Mouse (Mus musculus): ENCODE measurements at regions not wholly inside any gene's neighbourhood (a gene's known extent, or its start where the extent isn't known, plus 50 kb on each side); places are given as distances from the start of the nearest gene placed in this dataset.

GRCm38 (mm10) chr5:52092273-52092672, 98.0 kb downstream of the Dhx15 start:
- no peak for DNase-seq (ENCODE audit: low spot score in 2 of 2)

DNA sequence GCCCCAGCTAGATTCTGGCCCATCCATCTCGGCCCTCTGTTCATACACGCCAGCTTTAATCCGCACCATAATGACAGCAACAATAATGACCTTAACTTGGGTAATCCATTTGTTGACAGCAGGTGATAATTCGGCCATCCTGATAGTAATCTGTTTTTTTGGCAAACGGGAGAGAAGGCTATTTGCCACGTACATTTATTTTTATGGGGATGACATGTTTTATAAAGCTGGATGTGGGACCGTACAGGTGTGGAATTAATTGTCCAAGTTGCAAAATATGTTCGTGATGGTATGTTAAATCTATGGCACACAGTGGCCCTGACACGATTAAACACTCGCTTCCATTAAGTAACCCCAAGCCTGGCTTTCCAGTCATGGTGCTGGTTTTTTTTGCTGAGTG, 102.2 kb downstream of the Dhx15 start:
- DNase-seq (ENCODE audit: low spot score in 2 of 2), result no peak

- no peak for DNase-seq (ENCODE audit: low spot score in 2 of 2)
Observed at GRCm38 (mm10) chr5:52086766-52087429, 103.4 kb downstream of the Dhx15 start.

DNA sequence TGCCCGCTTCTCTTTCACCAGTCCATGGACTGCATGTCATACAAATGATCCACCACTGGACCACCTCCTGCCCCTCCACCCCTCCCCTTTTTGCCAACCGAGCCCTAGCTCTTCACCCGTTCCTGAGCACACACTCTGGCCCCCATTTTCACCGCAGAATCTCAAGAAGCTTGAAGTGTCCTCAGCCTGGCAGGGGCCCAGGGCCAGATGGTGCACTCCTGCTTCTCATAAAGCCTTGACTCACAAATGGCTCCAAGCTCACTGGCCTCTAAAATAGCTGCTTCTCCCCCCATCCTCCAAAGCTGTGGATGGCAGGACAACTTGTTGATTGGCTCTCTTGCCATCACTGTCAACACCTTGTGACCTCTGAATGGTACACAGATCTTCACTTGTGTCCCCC, 110.0 kb downstream of the Dhx15 start:
- DNase-seq (ENCODE audit: low spot score in 2 of 2), result peak in 1 of 2 experiments; percentile 21

GRCm38 (mm10) chr5:52077696-52078095, 112.6 kb downstream of the Dhx15 start:
- DNase-seq (ENCODE audit: low spot score in 2 of 2), result no peak

DNA sequence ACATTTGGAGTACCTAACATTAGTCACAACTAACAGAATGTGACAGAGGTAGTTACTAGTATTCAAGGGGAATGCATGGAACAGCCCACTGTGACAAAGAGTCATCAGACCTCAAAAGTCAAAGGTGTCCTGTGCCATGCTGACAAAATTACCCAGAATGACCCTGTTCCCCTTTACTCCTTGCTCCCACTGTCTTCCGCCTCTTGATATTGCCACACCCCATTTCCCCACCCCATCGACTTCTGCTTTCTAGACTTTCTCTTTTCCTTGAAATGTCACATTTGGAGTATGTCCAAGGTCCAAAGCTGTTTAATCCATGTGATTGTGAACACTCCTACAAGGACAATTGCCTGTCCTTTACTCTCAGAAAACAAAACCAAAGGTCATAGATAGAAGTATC, 115.2 kb downstream of the Dhx15 start:
- DNase-seq (ENCODE audit: low spot score in 2 of 2), result no peak

DNA sequence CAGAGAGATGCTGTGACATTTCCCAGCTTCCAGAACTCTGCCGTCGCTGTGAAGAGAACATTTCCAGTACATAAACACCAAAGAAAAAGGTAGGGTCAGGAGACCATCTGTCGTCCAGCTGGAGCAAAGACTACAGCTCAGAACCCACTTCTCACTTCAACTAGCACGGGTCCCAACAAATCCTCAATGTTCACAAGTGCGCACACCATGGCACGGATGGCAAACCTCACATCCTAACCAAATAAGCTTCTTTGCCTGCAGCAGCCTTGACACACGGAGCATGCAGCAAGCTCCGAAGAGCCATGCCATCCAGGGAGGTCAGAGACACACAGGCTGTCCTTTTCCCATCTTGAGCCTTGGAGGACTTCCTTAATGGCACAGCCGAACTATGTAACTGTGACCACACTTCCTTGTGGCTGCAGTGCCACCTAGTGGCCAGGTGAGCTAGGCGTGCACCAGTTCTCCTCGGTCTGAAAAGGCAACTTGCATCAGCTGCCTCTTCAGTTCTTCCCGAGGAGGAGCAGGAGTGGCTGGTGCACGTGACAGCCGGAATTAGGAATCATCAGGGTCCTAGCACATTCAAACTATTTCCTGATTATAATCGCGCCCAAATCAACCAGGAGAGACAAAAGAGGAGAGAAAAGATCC, 125.4 kb downstream of the Dhx15 start:
- peak; percentile 26 to 85 for DNase-seq (ENCODE audit: low spot score in 2 of 2)

GRCm38 (mm10) chr5:52062214-52062613, 128.1 kb downstream of the Dhx15 start:
- DNase-seq (ENCODE audit: low spot score in 2 of 2), result no peak

DNA sequence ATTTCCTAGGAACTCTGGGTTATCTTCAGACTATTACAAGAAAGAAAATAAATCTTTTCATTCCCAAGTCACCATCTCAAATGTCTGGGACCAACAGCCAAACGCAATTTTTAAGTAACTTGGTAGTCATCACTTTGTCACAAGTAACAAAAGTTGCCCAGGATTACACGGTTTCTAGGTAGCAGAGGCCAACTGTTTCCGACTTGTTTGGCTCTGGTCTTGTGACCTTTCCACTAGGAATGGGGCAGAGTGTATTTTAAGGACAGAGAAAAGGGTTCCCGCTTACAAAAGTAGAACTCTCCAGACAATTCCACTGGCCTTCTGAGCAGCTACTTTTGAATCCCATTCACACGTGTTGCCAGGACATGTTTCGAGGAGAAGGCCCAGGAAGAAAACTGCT, 129.1 kb downstream of the Dhx15 start:
- DNase-seq (ENCODE audit: low spot score in 2 of 2), result no peak

DNA sequence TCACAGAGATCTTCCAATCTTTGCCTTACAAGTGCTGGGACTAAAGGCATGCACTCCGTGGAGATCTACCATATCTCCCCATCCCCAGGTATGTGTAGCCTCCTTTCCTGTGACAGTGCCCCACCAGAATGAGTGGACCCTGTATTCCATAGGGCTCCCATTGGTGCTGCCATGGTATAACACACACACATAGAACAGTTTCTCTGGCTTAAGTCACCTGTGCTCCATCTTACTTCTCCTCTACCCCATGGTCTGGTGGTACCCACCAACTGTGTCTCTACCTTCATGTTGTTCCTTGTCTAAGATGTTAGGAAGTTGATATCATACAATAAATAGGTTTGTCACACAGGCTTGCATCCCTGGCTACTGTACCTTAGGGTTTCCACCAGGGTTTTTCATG, 133.1 kb downstream of the Dhx15 start:
- no peak for DNase-seq (ENCODE audit: low spot score in 2 of 2)

- no peak for DNase-seq (ENCODE audit: low spot score in 2 of 2)
Observed at GRCm38 (mm10) chr5:52052072-52052465, 138.2 kb downstream of the Dhx15 start.

DNA sequence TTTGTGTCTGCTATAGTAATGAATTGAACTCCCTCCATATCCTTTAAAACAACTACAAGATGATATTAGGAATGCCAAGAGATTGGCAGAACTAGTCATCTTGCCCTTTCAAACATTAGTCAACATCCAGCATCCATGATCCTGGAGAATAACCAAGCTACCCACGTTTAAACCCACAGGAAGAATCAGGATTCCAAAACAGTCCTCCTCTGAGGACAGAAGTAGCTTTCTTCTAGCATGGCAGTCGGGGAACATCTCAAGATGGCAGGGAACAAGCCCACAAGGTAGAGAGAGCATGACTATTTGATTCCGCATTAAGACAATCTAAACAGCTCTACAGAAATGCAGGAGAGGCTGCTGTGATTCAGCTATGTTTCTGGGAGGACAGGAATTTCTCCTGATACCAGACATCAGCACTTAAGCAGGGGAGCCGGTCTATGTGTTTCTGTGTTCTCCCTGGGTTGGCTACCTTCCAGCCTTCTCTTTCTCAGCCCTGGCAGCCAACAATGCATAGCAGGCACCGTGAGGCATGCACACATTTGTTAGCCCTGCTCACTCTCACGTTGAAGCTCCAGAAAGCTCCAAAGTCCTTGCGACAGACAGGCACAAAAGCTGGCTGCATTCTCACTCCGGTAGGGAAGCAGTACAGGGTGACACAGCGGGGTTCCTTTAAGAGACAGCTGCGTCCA, 138.8 kb downstream of the Dhx15 start:
- DNase-seq (ENCODE audit: low spot score in 2 of 2), result peak in 1 of 2 experiments; percentile 68

- no peak for DNase-seq (ENCODE audit: low spot score in 2 of 2)
Observed at GRCm38 (mm10) chr5:52048790-52049189, 141.5 kb downstream of the Dhx15 start.

DNA sequence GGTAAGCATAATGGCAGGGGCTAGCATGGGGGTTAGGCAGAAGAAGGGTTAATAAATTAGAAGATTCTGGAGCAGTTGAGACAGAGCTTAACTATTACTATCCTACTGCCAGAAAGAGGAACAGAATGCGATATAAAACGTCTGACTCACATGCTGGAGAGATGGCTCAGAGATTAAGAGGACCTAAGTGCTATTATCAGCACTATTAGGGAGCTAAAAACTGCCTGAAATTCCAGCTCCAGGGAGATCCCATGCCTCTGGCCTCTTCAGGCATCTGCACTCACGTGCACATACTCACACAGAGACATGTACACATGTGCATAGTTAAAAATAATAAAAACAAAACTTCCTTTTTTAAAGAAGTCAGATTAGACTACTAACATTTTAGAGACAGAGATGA, 143.6 kb downstream of the Dhx15 start:
- no peak for DNase-seq (ENCODE audit: low spot score in 2 of 2)

GRCm38 (mm10) chr5:52044101-52044500, 146.2 kb downstream of the Dhx15 start:
- no peak for DNase-seq (ENCODE audit: low spot score in 2 of 2)

DNA sequence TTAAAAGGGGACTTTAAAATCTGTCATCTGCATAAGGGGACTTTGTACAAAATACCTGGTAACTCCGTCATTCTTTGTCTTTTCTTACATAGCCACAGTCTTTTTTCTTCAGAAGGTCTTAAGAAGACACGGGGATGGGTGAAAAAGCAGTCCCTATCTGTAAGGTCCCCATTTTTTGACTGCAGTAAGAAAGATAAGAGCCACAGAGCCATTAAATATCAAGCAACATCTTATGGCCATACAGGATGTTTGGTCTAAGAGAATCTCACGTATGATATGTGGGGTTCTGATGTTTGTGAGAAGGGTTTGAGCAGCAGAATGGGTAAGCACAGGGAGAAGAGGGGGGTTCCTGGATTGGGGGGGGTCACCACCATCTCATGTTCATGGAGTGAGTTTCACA, 148.9 kb downstream of the Dhx15 start:
- DNase-seq (ENCODE audit: low spot score in 2 of 2), result no peak

- peak; percentile 65 to 73 for DNase-seq (ENCODE audit: low spot score in 2 of 2)
Observed at GRCm38 (mm10) chr5:52040427-52041312, 149.6 kb downstream of the Dhx15 start.

- DNase-seq (ENCODE audit: low spot score in 2 of 2), result no peak
Observed at GRCm38 (mm10) chr5:52035339-52035738, 155.0 kb downstream of the Dhx15 start.

DNA sequence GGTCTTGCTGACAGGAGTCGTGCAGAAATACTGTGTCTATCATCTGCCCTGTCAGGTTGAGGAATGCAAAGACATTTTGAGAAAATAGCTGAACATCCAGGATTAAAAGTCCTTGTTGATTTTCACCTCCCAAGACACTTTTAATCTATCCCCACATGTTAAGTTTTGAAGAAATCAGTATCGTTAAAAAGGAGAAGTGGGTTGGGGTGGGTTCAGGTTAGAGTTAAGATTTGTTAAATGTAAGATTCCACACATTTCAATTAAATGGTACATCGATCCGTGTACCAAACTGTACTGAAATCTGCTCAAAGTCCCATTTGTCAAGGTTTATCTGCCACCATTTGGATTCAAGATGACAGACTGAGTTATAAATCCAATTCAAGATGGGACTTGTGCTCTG, 162.8 kb downstream of the Dhx15 start:
- DNase-seq (ENCODE audit: low spot score in 2 of 2), result no peak

- no peak for DNase-seq (ENCODE audit: low spot score in 2 of 2)
Observed at GRCm38 (mm10) chr5:52026148-52026547, 164.2 kb downstream of the Dhx15 start.

GRCm38 (mm10) chr5:52023212-52023611, 167.1 kb downstream of the Dhx15 start:
- DNase-seq (ENCODE audit: low spot score in 2 of 2), result peak; percentile 78 to 87

- no peak for DNase-seq (ENCODE audit: low spot score in 2 of 2)
Observed at GRCm38 (mm10) chr5:52016992-52017391, 173.3 kb downstream of the Dhx15 start.
